8 mouse cellular contexts compared by ENCODE assay signal in genomic region chr4:46689397-46690022, GRCm38 (mm10). TPM values are rescaled to one million over a fixed set of nuclear protein-coding genes. Genes with fewer than 3 reads are reported as not detected.
DNase-seq lines count a peak whose midpoint lies in the region; ATAC-seq and TF ChIP-seq lines count a peak whose summit lies in the region.

No protein-coding gene starts in this region.

- H3K4me2 ChIP-seq in liver, postnatal 0 days (ENCODE audit: low read depth, low read length) = no peak overlapping the region
- H3K4me2 ChIP-seq in neural tube, embryonic 14.5 days (ENCODE audit: low read depth, low read length) = no peak overlapping the region

- TF ChIP-seq EP300 in liver, postnatal 0 days (IDR thresholded peaks at IDR 0.05; ENCODE audit: low read depth) = no peak

- intact Hi-C loops in heart, postnatal 10 days (cut with DNase I) = loop anchor here (2.0 kb wide), 2 partner anchors 331 to 347 kb away; no protein-coding TSS in a partner anchor

- TF ChIP-seq POLR2A in bone marrow macrophage, adult 2 months (IDR thresholded peaks at IDR 0.05; ENCODE audit: borderline replicate concordance, low read depth, low read length) = no peak
- no peak for TF ChIP-seq POLR2A in embryonic fibroblast, embryonic 13.5 days (IDR thresholded peaks at IDR 0.05; ENCODE audit: low read depth, low read length)
- no peak for TF ChIP-seq POLR2A in testis, adult 2 months (IDR thresholded peaks at IDR 0.05; ENCODE audit: control insufficient read depth, low read depth, low read length)

- H3K4me1 ChIP-seq in bone marrow macrophage, adult 2 months (ENCODE audit: control insufficient read depth, insufficient read depth, low read length) = no peaks in the 10 kb centered on the region
- H3K4me1 ChIP-seq in embryonic fibroblast, embryonic 13.5 days (ENCODE audit: control insufficient read depth, insufficient read depth, low read length) = no peaks in the 10 kb centered on the region
- H3K4me1 ChIP-seq in liver, postnatal 0 days (ENCODE audit: insufficient read depth) = no peaks in the 10 kb centered on the region
- no peaks in the 10 kb centered on the region for H3K4me1 ChIP-seq in neural tube, embryonic 14.5 days (ENCODE audit: control insufficient read depth, insufficient read depth, low read length)
- H3K4me1 ChIP-seq in testis, adult 2 months (ENCODE audit: control insufficient read depth, insufficient read depth, low read length) = peaks cover 5% of the 10 kb centered on the region

- H3K36me3 ChIP-seq in liver, postnatal 0 days (replicated peaks; ENCODE audit: insufficient read depth, low read length) = no peaks in the 10 kb centered on the region
- H3K36me3 ChIP-seq in neural tube, embryonic 14.5 days (ENCODE audit: control insufficient read depth, insufficient read depth, low read length) = no peaks in the 10 kb centered on the region
- H3K36me3 ChIP-seq in testis, adult 2 months (ENCODE audit: control insufficient read depth, insufficient read depth, low read length) = no peaks in the 10 kb centered on the region

- TF ChIP-seq CTCF in bone marrow macrophage, adult 2 months (IDR thresholded peaks at IDR 0.05; ENCODE audit: low read depth, low read length) = peak; percentile 99
- peak; percentile 89 for TF ChIP-seq CTCF in embryonic fibroblast, embryonic 13.5 days (IDR thresholded peaks at IDR 0.05; ENCODE audit: borderline replicate concordance, insufficient read depth, low read length)
- TF ChIP-seq CTCF in liver, postnatal 0 days (IDR thresholded peaks at IDR 0.05; ENCODE audit: low read depth) = peak; percentile 99
- peak; percentile 92; the same call in 1 of the 2 replicates for TF ChIP-seq CTCF in testis, adult 2 months (IDR thresholded peaks at IDR 0.05; ENCODE audit: control insufficient read depth, insufficient read depth, insufficient replicate concordance, low read depth, low read length)

- 0 out of 2 replicates have a peak, but pooled peaks cover 5% of the 10 kb centered on the region for H3K27me3 ChIP-seq in liver, postnatal 0 days (ENCODE audit: insufficient read depth, low read length)
- H3K27me3 ChIP-seq in neural tube, embryonic 14.5 days (ENCODE audit: control insufficient read depth, insufficient read depth, low read length) = no peaks in the 10 kb centered on the region
- no peaks in the 10 kb centered on the region for H3K27me3 ChIP-seq in testis, adult 2 months (ENCODE audit: control insufficient read depth, insufficient read depth, low read length)

- no peak overlapping the region for H3K27ac ChIP-seq in bone marrow macrophage, adult 2 months (ENCODE audit: insufficient read depth, low read depth, low read length)
- H3K27ac ChIP-seq in embryonic fibroblast, embryonic 13.5 days (ENCODE audit: insufficient read depth, low read length) = no peak overlapping the region
- no peak overlapping the region for H3K27ac ChIP-seq in liver, postnatal 0 days (ENCODE audit: low read depth)
- H3K27ac ChIP-seq in neural tube, embryonic 14.5 days (ENCODE audit: low read depth, low read length) = no peak overlapping the region
- H3K27ac ChIP-seq in testis, adult 2 months (ENCODE audit: control insufficient read depth, insufficient read depth, low read depth, low read length) = no peak overlapping the region

- H3K9me3 ChIP-seq in liver, postnatal 0 days (ENCODE audit: low read length) = no peaks in the 10 kb centered on the region; the same call in 1 of the 2 replicates
- no peaks in the 10 kb centered on the region for H3K9me3 ChIP-seq in neural tube, embryonic 14.5 days (ENCODE audit: control insufficient read depth, low read length)

- WGBS in liver, postnatal 0 days (ENCODE audit: insufficient replicate concordance) = 42% methylated on average over 15 of the region's 15 CpGs
- WGBS in neural tube, embryonic 14.5 days = 46% methylated on average over 15 of the region's 15 CpGs

- no peak overlapping the region for H3K9ac ChIP-seq in liver, postnatal 0 days (replicated peaks)
- no peak overlapping the region for H3K9ac ChIP-seq in neural tube, embryonic 14.5 days (replicated peaks; ENCODE audit: low read depth, low read length)

- ATAC-seq in liver, postnatal 0 days = peak; percentile 47; the same call in 1 of the 2 replicates
- peak; percentile 85 for ATAC-seq in neural tube, embryonic 14.5 days (ENCODE audit: low read depth)

- H3K4me3 ChIP-seq in bone marrow macrophage, adult 2 months (ENCODE audit: insufficient read depth, low read length) = no peak overlapping the region
- H3K4me3 ChIP-seq in embryonic fibroblast, embryonic 13.5 days (ENCODE audit: insufficient read depth, low read length) = no peak overlapping the region
- no peak overlapping the region for H3K4me3 ChIP-seq in liver, postnatal 0 days (ENCODE audit: low read depth, low read length)
- no peak overlapping the region for H3K4me3 ChIP-seq in neural tube, embryonic 14.5 days (ENCODE audit: low read depth, low read length)
- H3K4me3 ChIP-seq in testis, adult 2 months (ENCODE audit: control insufficient read depth, low read depth, low read length) = no peak overlapping the region

- peak; percentile 83 for DNase-seq in CD4-positive, CD25-positive, alpha-beta regulatory T cell, adult 2 months (ENCODE audit: low read depth, low spot score)
- DNase-seq in heart, postnatal 10 days = peak; percentile 78 to 87
- DNase-seq in kidney, postnatal 25 days = peak; percentile 56 to 85
- peak; percentile 77 for DNase-seq in liver, postnatal 0 days

RNA-seq across cellular contexts. Expression of gene Tbc1d2, which starts 39.5 kb away (rescaled TPM):
- polyA plus RNA-seq in bone marrow macrophage, adult 2 months (2012; ENCODE audit: insufficient read depth, insufficient read length, missing spikeins) = 2.9 and 3.3 TPM in 2 replicates
- 5.6 and 9.5 TPM in 2 replicates for polyA plus RNA-seq in embryonic fibroblast, embryonic 13.5 days (2011; ENCODE audit: insufficient read length, low read depth, missing spikeins)
- total RNA-seq in heart, postnatal 10 days (2021) = 1 to 10 TPM; 3.0 TPM
- 0.75 and 0.83 TPM in 2 replicates for polyA plus RNA-seq in liver, postnatal 0 days (2015; fragmentation: Nextera tagmentation; extraction: Ambion mirVana)
- polyA plus RNA-seq in neural tube, embryonic 14.5 days (2014; fragmentation: Nextera tagmentation; extraction: Ambion mirVana) = 0.36 and 0.81 TPM in 2 replicates
- 6.9 and 10.7 TPM in 2 replicates for polyA plus RNA-seq in testis, adult 2 months (2012; rRNA removed)
